Mouse (Mus musculus) layer of hippocampus, adult 9-11 months (tissue): ENCODE measurements at regions not wholly inside any gene's neighbourhood (a gene's known extent, or its start where the extent isn't known, plus 50 kb on each side); places are given as distances from the start of the nearest gene placed in this dataset.
"Not testable (repeated sequence)": the region's sequence is repeated elsewhere in the genome, so short reads cannot be mapped to it uniquely, and the experiment has no call there.

Source experiments
- DNase-seq: peaks from one replicate; pipeline ENCODE4 v3.0.0; 2022

DNA sequence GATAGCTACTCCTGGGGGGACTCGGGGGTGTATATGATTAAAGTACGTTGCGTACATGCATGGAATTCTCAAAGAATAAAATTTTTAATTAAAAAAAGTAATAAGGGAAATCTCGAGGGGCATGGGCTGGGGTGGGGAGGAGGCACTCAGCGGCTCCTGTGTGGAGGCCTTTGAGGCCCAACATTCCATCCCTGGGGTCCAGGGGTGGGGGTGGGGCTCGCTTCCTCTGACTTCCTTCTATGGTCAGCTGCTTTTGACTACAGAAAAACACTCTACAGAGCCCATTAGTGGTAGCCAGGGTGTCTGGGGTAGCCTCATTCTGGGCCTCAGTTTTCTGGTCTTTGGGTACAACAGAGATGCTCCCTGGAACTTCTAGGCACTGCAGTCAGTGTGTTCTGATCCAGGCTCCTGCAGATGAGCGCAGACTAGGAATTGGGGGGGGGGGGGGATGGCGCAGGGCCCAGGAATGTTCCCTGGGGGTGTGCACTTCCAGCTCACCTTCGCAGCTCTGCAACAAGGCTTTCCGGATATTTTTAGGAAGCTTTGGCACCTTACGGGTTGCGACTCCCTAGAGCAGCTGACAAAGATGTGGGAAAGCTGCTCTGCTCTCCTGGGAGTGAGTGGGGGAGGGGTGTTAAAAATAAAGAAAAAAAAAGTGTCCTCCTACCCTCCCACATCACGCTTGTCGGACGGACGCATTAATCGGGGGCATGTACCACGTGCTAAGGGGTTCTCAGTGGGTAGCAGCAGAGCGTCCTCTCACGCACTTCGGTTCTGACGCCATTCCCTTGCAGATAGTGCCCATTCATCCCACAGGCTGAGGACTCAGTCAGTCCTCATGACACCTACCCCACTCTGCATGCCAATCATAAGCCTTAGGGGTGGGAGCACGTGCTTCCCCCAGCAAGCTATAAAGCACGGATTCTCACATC, 89.1 kb downstream of the Rhob start:
- no peak for DNase-seq

GRCm38 (mm10) chr12:8402084-8402483, 88.9 kb downstream of the Hs1bp3 start:
- DNase-seq = no peak

DNA sequence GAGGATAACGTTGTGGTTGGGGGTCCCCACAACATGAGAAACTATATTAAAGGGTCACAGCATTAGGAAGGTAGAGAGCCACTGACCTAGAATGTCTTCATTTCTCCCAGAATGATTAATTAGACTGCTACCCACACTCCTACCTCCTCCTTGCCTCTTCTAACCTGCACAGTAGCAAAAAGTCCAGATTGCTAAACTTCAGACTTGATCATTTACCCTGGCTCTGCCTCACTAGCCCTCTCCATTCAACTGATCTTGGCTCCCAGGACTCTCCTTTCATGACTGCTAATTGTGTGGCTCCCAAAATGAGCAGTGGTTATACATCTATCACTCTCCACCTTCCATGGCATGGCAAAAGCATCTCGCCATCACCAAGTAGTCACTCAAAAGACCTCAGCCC, 88.1 kb downstream of the Hs1bp3 start:
- DNase-seq = no peak

DNA sequence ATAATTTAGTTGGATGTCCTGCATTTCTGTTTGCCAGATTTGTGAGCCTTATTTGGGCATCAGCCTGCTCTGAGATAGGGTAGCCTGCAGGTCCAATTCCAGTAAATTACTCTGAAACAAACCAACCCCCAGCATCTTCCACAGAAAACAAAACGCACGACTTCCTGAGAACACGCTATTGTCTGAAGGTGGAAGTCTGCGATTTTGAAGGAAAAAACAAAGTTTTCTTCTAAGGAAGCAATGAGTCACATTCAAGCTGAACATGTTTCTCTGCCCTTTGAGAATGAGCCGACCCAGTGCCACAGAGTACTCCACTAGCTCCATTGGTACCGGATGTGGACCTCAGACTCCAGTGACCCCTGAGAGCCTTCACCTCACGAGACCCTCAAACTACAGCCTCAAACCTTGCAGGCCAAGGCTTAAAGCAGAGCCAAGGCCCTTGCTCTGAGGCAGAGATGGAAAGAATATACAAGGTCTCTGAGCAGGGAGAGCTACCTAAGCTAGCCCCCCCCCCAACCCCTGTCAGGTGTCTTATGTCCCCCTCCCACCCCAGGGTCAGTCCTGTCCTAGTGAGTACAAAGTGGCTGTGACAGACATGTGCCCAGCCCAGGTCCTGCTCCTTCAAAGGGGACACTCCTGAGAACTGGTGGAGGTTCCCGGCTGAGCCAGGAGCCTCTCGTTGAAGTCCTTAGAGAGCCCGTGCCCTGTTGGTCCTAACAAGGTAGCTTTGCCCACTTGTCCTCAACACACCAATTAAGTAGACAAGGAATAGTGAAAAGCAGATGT, 87.3 kb downstream of the Hs1bp3 start:
- no peak for DNase-seq

DNA sequence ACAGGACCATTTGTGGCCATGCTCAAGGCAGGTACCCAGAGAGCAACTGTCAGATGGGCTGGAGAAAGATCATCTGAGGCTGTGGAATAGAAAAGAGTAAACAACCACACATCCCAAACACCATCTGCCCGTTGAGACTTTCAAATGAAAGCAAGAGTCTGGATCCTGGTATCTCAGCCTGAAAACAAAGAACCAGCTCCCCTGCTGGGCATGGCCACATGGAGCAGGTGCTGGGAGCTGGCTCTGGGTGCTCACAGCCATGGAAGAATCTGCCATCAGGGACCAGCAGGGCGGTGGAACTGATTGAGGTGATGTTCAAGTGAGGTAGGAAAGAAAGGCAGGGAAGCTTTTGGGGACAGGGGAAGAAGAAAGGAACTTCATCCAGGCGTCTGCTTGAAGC, 85.6 kb downstream of the Hs1bp3 start:
- no peak for DNase-seq

- DNase-seq = not testable (repeated sequence)
These were observed 83.2 kb downstream of the Hs1bp3 start for GRCm38 (mm10) chr12:8396408-8396807.

DNA sequence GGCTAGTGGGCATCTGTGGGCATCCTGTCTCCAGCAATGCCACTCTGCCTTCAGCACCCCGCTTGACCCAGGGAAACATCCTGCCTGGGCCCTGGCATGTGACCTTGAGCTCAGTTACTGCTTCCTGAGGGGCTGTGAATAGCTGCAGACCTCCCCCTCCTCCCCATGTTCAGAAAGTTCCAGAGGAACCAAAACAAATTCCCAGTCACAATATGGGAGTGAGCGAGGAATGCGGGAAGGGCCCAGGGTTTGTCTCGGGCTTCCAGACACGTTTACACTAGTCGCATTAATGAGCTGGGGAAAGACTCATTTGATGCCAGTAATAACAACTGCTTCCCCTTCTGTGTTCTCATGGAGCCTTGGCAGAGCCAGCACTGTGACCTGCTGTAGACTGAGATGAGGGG, 81.7 kb downstream of the Hs1bp3 start:
- no peak for DNase-seq

- DNase-seq = no peak
These were observed 80.7 kb downstream of the Hs1bp3 start for GRCm38 (mm10) chr12:8393976-8394375.
